Comparison of ENCODE assay signal across 9 mouse cellular contexts in genomic region chr7:104353600-104353967, GRCm38 (mm10). TPM values are rescaled to one million over a fixed set of nuclear protein-coding genes. Genes with fewer than 3 reads are reported as not detected.
DNase-seq lines count a peak whose midpoint lies in the region; ATAC-seq and TF ChIP-seq lines count a peak whose summit lies in the region.
"Had no signal": no experiment of that assay in that cellular context is flagged by ENCODE, and none has a peak within 500 bp of the region (broad histone marks: within the 10 kb centered on the region; RNA-seq: fewer than 3 reads in every experiment).

No protein-coding gene starts in this region.

- H3K36me3 ChIP-seq in forebrain, embryonic 12.5 days (replicated peaks) = no peaks in the 10 kb centered on the region
- no peaks in the 10 kb centered on the region for H3K36me3 ChIP-seq in forebrain, embryonic 14.5 days (ENCODE audit: control insufficient read depth, insufficient read depth, low read length)
- H3K36me3 ChIP-seq in lung, embryonic 15.5 days = no peaks in the 10 kb centered on the region
- H3K36me3 ChIP-seq in intestine, postnatal 0 days (ENCODE audit: control insufficient read depth, insufficient read depth) = no peaks in the 10 kb centered on the region
- H3K36me3 ChIP-seq in neural tube, embryonic 14.5 days (ENCODE audit: control insufficient read depth, insufficient read depth, low read length) = no peaks in the 10 kb centered on the region

- no peak overlapping the region for H3K9ac ChIP-seq in forebrain, embryonic 12.5 days
- no peak overlapping the region for H3K9ac ChIP-seq in forebrain, embryonic 14.5 days (ENCODE audit: low read length)
- no peak overlapping the region for H3K9ac ChIP-seq in lung, embryonic 15.5 days
- no peak overlapping the region for H3K9ac ChIP-seq in intestine, postnatal 0 days (ENCODE audit: low read depth, low read length)
- no peak overlapping the region for H3K9ac ChIP-seq in neural tube, embryonic 14.5 days (replicated peaks; ENCODE audit: low read depth, low read length)

- no peak for ATAC-seq in forebrain, embryonic 12.5 days (ENCODE audit: low FRiP score)
- no peak for ATAC-seq in forebrain, embryonic 14.5 days
- ATAC-seq in lung, embryonic 15.5 days (ENCODE audit: borderline replicate concordance, extremely low read depth, low FRiP score, low TSS enrichment) = no peak
- ATAC-seq in intestine, postnatal 0 days = peak; percentile 37
- ATAC-seq in neural tube, embryonic 14.5 days (ENCODE audit: low read depth) = peak; percentile 30; the same call in 1 of the 2 replicates

- no peak overlapping the region for H3K4me3 ChIP-seq in forebrain, embryonic 12.5 days (replicated peaks)
- no peak overlapping the region for H3K4me3 ChIP-seq in forebrain, embryonic 14.5 days (ENCODE audit: low read depth, low read length)
- H3K4me3 ChIP-seq in lung, embryonic 15.5 days = peak overlapping the region; percentile 48
- peak overlapping the region; percentile 51; the same call in 1 of the 2 replicates for H3K4me3 ChIP-seq in intestine, postnatal 0 days (ENCODE audit: low read depth, low read length)
- H3K4me3 ChIP-seq in neural tube, embryonic 14.5 days (ENCODE audit: low read depth, low read length) = no peak overlapping the region

- TF ChIP-seq CTCF in intestine, postnatal 0 days (IDR thresholded peaks at IDR 0.05; ENCODE audit: low read depth) = no peak

- no peaks in the 10 kb centered on the region for H3K4me1 ChIP-seq in forebrain, embryonic 12.5 days
- H3K4me1 ChIP-seq in forebrain, embryonic 14.5 days (ENCODE audit: control insufficient read depth, insufficient read depth, low read length) = no peaks in the 10 kb centered on the region
- H3K4me1 ChIP-seq in lung, embryonic 15.5 days = no peaks in the 10 kb centered on the region
- no peaks in the 10 kb centered on the region for H3K4me1 ChIP-seq in intestine, postnatal 0 days (replicated peaks; ENCODE audit: control insufficient read depth, insufficient read depth, low read length)
- no peaks in the 10 kb centered on the region for H3K4me1 ChIP-seq in neural tube, embryonic 14.5 days (ENCODE audit: control insufficient read depth, insufficient read depth, low read length)

- no peaks in the 10 kb centered on the region for H3K9me3 ChIP-seq in forebrain, embryonic 12.5 days
- no peaks in the 10 kb centered on the region for H3K9me3 ChIP-seq in forebrain, embryonic 14.5 days (replicated peaks; ENCODE audit: control insufficient read depth, low read length)
- H3K9me3 ChIP-seq in lung, embryonic 15.5 days = no peaks in the 10 kb centered on the region
- no peaks in the 10 kb centered on the region for H3K9me3 ChIP-seq in intestine, postnatal 0 days (ENCODE audit: control insufficient read depth)
- H3K9me3 ChIP-seq in neural tube, embryonic 14.5 days (ENCODE audit: control insufficient read depth, low read length) = no peaks in the 10 kb centered on the region

- no peak overlapping the region for H3K27ac ChIP-seq in forebrain, embryonic 12.5 days
- H3K27ac ChIP-seq in forebrain, embryonic 14.5 days (ENCODE audit: low read depth, low read length) = no peak overlapping the region
- H3K27ac ChIP-seq in lung, embryonic 15.5 days = no peak overlapping the region
- H3K27ac ChIP-seq in intestine, postnatal 0 days (ENCODE audit: low read depth, low read length) = no peak overlapping the region
- no peak overlapping the region for H3K27ac ChIP-seq in neural tube, embryonic 14.5 days (ENCODE audit: low read depth, low read length)

- no peak for DNase-seq in forebrain, embryonic 14.5 days (ENCODE audit: low spot score)
- DNase-seq in lung, postnatal 14 days = no peak
- DNase-seq in retina, postnatal 1 day = no peak
- no peak for DNase-seq in embryo, embryonic 10 days (ENCODE audit: low spot score)

- no peaks in the 10 kb centered on the region for H3K27me3 ChIP-seq in forebrain, embryonic 12.5 days
- no peaks in the 10 kb centered on the region for H3K27me3 ChIP-seq in forebrain, embryonic 14.5 days (replicated peaks; ENCODE audit: control insufficient read depth, insufficient read depth, low read length)
- no peaks in the 10 kb centered on the region for H3K27me3 ChIP-seq in lung, embryonic 15.5 days
- no peaks in the 10 kb centered on the region for H3K27me3 ChIP-seq in intestine, postnatal 0 days (replicated peaks; ENCODE audit: control insufficient read depth, insufficient read depth, low read length)
- no peaks in the 10 kb centered on the region for H3K27me3 ChIP-seq in neural tube, embryonic 14.5 days (ENCODE audit: control insufficient read depth, insufficient read depth, low read length)

- H3K4me2 ChIP-seq in forebrain, embryonic 12.5 days = 0 out of 2 replicates have a peak overlapping the region, but pooled peaks have one; percentile 46
- H3K4me2 ChIP-seq in forebrain, embryonic 14.5 days (ENCODE audit: low read length) = no peak overlapping the region; the same call in 1 of the 2 replicates
- H3K4me2 ChIP-seq in lung, embryonic 15.5 days = peak overlapping the region; percentile 61
- H3K4me2 ChIP-seq in intestine, postnatal 0 days (replicated peaks; ENCODE audit: low read depth) = peak overlapping the region; percentile 66
- H3K4me2 ChIP-seq in neural tube, embryonic 14.5 days (ENCODE audit: low read depth, low read length) = no peak overlapping the region

- WGBS in forebrain, embryonic 12.5 days = 76% methylated on average over 2 of the region's 2 CpGs
- WGBS in forebrain, embryonic 14.5 days = 71% methylated on average over 2 of the region's 2 CpGs
- WGBS in lung, embryonic 15.5 days = 58% methylated on average over 2 of the region's 2 CpGs
- 62% methylated on average over 2 of the region's 2 CpGs for WGBS in intestine, postnatal 0 days
- 80% methylated on average over 2 of the region's 2 CpGs for WGBS in neural tube, embryonic 14.5 days

RNA-seq across cellular contexts. Expression of gene Trim12c, which starts 0.4 kb away (rescaled TPM):
- 0.55 and 0.83 TPM in 2 replicates for polyA plus RNA-seq in forebrain, embryonic 12.5 days (2016; fragmentation: Nextera tagmentation; extraction: Ambion mirVana)
- 0.48 and 0.95 TPM in 2 replicates for polyA plus RNA-seq in forebrain, embryonic 14.5 days (2014; fragmentation: Nextera tagmentation; extraction: Ambion mirVana)
- 2.0 and 2.3 TPM in 2 replicates for polyA plus RNA-seq in lung, embryonic 15.5 days (2015; fragmentation: Nextera tagmentation; extraction: Ambion mirVana)
- polyA plus RNA-seq in intestine, postnatal 0 days (2015; fragmentation: Nextera tagmentation; extraction: Ambion mirVana) = 4.8 and 5.0 TPM in 2 replicates
- 0.66 and 0.88 TPM in 2 replicates for polyA plus RNA-seq in neural tube, embryonic 14.5 days (2014; fragmentation: Nextera tagmentation; extraction: Ambion mirVana)

RNA-seq across cellular contexts. Expression of gene Trim30b, which starts 16.1 kb away (rescaled TPM):
- polyA plus RNA-seq in forebrain, embryonic 12.5 days (2016; fragmentation: Nextera tagmentation; extraction: Ambion mirVana) = not detected in 2 replicates
- not detected in 2 replicates for polyA plus RNA-seq in forebrain, embryonic 14.5 days (2014; fragmentation: Nextera tagmentation; extraction: Ambion mirVana)
- 0.09 TPM in 2 replicates for polyA plus RNA-seq in lung, embryonic 15.5 days (2015; fragmentation: Nextera tagmentation; extraction: Ambion mirVana)
- 0.23 and 0.24 TPM in 2 replicates for polyA plus RNA-seq in intestine, postnatal 0 days (2015; fragmentation: Nextera tagmentation; extraction: Ambion mirVana)
- polyA plus RNA-seq in neural tube, embryonic 14.5 days (2014; fragmentation: Nextera tagmentation; extraction: Ambion mirVana) = not detected in 2 replicates
- polyA plus RNA-seq: embryonic facial prominence, embryonic 11.5 days had no signal

RNA-seq across cellular contexts. Expression of gene Trim34b, which starts 24.3 kb away (rescaled TPM):
- polyA plus RNA-seq in forebrain, embryonic 12.5 days (2016; fragmentation: Nextera tagmentation; extraction: Ambion mirVana) = not detected in 2 replicates
- polyA plus RNA-seq in forebrain, embryonic 14.5 days (2014; fragmentation: Nextera tagmentation; extraction: Ambion mirVana) = not detected in 2 replicates
- 0.10 TPM in 1 of 2 replicates, not detected in the other for polyA plus RNA-seq in lung, embryonic 15.5 days (2015; fragmentation: Nextera tagmentation; extraction: Ambion mirVana)
- 0.16 and 0.22 TPM in 2 replicates for polyA plus RNA-seq in intestine, postnatal 0 days (2015; fragmentation: Nextera tagmentation; extraction: Ambion mirVana)
- polyA plus RNA-seq in neural tube, embryonic 14.5 days (2014; fragmentation: Nextera tagmentation; extraction: Ambion mirVana) = not detected in 2 replicates
- polyA plus RNA-seq: embryonic facial prominence, embryonic 11.5 days had no signal

RNA-seq across cellular contexts. Expression of gene Trim12a, which starts 38.3 kb away (rescaled TPM):
- polyA plus RNA-seq in forebrain, embryonic 12.5 days (2016; fragmentation: Nextera tagmentation; extraction: Ambion mirVana) = 1.4 and 1.9 TPM in 2 replicates
- polyA plus RNA-seq in forebrain, embryonic 14.5 days (2014; fragmentation: Nextera tagmentation; extraction: Ambion mirVana) = 1.4 and 1.7 TPM in 2 replicates
- polyA plus RNA-seq in lung, embryonic 15.5 days (2015; fragmentation: Nextera tagmentation; extraction: Ambion mirVana) = 4.2 and 5.6 TPM in 2 replicates
- 23.8 and 26.3 TPM in 2 replicates for polyA plus RNA-seq in intestine, postnatal 0 days (2015; fragmentation: Nextera tagmentation; extraction: Ambion mirVana)
- 1.6 and 2.5 TPM in 2 replicates for polyA plus RNA-seq in neural tube, embryonic 14.5 days (2014; fragmentation: Nextera tagmentation; extraction: Ambion mirVana)

RNA-seq across cellular contexts. Expression of gene Trim30c, which starts 47.1 kb away (rescaled TPM):
- not detected in 2 replicates for polyA plus RNA-seq in forebrain, embryonic 12.5 days (2016; fragmentation: Nextera tagmentation; extraction: Ambion mirVana)
- polyA plus RNA-seq in forebrain, embryonic 14.5 days (2014; fragmentation: Nextera tagmentation; extraction: Ambion mirVana) = not detected in 2 replicates
- polyA plus RNA-seq in lung, embryonic 15.5 days (2015; fragmentation: Nextera tagmentation; extraction: Ambion mirVana) = 0.22 and 0.26 TPM in 2 replicates
- 0.10 and 0.14 TPM in 2 replicates for polyA plus RNA-seq in intestine, postnatal 0 days (2015; fragmentation: Nextera tagmentation; extraction: Ambion mirVana)
- polyA plus RNA-seq in neural tube, embryonic 14.5 days (2014; fragmentation: Nextera tagmentation; extraction: Ambion mirVana) = 0.26 TPM in 1 of 2 replicates, not detected in the other
- polyA plus RNA-seq: embryonic facial prominence, embryonic 11.5 days had no signal

Comparison
In these comparisons a context has a peak if more than half of its experiments do, and no peak if none do; other contexts are left out.
1. H3K4me2 ChIP-seq: peak in forebrain, embryonic 12.5 days (single experiment), lung, embryonic 15.5 days (single experiment) and intestine, postnatal 0 days (single experiment); none in forebrain, embryonic 14.5 days (single experiment) and neural tube, embryonic 14.5 days (single experiment).
2. ATAC-seq: peak in intestine, postnatal 0 days (single experiment) and neural tube, embryonic 14.5 days (single experiment); none in forebrain, embryonic 12.5 days (single experiment), forebrain, embryonic 14.5 days (single experiment) and lung, embryonic 15.5 days (single experiment).
3. H3K4me3 ChIP-seq: peak in lung, embryonic 15.5 days (single experiment) and intestine, postnatal 0 days (single experiment); none in forebrain, embryonic 12.5 days (single experiment), forebrain, embryonic 14.5 days (single experiment) and neural tube, embryonic 14.5 days (single experiment).